Mouse (Mus musculus): ENCODE results near the gene Dgke. TPM values are rescaled to one million over a fixed set of nuclear protein-coding genes. Genes with fewer than 3 reads are reported as not detected.

Gene Dgke
- polyA plus RNA-seq (2014; fragmentation: Illumina TruSeq; extraction: RNeasy Lipid Tissue Mini Kit (QIAGEN cat#74804); ENCODE audit: low read depth, low replicate concordance), result 1.6 TPM

DNA sequence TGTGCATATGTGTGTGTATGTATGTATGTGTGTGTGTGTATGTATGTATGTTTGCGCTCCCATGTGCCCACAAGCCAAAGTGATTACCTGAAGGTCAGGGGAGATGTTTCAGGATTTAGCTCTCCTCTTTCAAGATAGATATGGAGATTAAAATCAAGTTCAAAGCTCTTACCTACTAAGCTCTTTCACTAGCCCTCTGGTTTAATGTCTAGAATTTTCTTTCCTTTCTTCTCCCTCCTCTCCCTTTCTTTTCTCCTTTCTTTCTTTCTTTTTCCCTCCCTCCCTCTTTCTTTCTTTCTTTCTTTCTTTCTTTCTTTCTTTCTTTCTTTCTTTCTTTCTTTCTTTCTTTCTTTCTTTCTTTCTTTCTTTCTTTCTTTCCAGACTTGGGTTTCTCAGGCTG lies at the start of gene Dgke:
TSS of gene Dgke (minus strand) at position 101 of the 400 bp plus-strand sequence.

GRCm38 (mm10) chr11:89073541-89073940 lies 6.9 kb upstream of the Dgke start, which contains the start of gene Gm525:
Gm525 (plus strand) TSS chr11:89073841.

GRCm38 (mm10) chr11:88998974-88999722 lies 67.5 kb downstream of the Dgke start, which contains the start of gene Trim25:
Trim25 (plus strand) TSS chr11:88999376.

Other genes with a start within 250 kb of the Dgke start
- gene Akap1, start 202.3 kb downstream of the Dgke start, polyA plus RNA-seq (2014; fragmentation: Illumina TruSeq; extraction: RNeasy Lipid Tissue Mini Kit (QIAGEN cat#74804); ENCODE audit: low read depth, low replicate concordance), result 25.9 TPM
- gene Scpep1, start 111.4 kb downstream of the Dgke start, polyA plus RNA-seq (2014; fragmentation: Illumina TruSeq; extraction: RNeasy Lipid Tissue Mini Kit (QIAGEN cat#74804); ENCODE audit: low read depth, low replicate concordance), result 37.3 TPM
- gene Elobl, start 99.9 kb downstream of the Dgke start, polyA plus RNA-seq (2014; fragmentation: Illumina TruSeq; extraction: RNeasy Lipid Tissue Mini Kit (QIAGEN cat#74804); ENCODE audit: low read depth, low replicate concordance), result not detected
- gene Coil, start 96.6 kb downstream of the Dgke start, polyA plus RNA-seq (2014; fragmentation: Illumina TruSeq; extraction: RNeasy Lipid Tissue Mini Kit (QIAGEN cat#74804); ENCODE audit: low read depth, low replicate concordance), result 2.5 TPM
- 27.1 TPM for gene Trim25, start 67.5 kb downstream of the Dgke start, polyA plus RNA-seq (2014; fragmentation: Illumina TruSeq; extraction: RNeasy Lipid Tissue Mini Kit (QIAGEN cat#74804); ENCODE audit: low read depth, low replicate concordance)
- not detected for gene Gm525, start 7.0 kb upstream of the Dgke start, polyA plus RNA-seq (2014; fragmentation: Illumina TruSeq; extraction: RNeasy Lipid Tissue Mini Kit (QIAGEN cat#74804); ENCODE audit: low read depth, low replicate concordance)
- gene Nog, start 235.5 kb upstream of the Dgke start, polyA plus RNA-seq (2014; fragmentation: Illumina TruSeq; extraction: RNeasy Lipid Tissue Mini Kit (QIAGEN cat#74804); ENCODE audit: low read depth, low replicate concordance), result not detected

Data from liver, adult 10 weeks (tissue).